Mouse (Mus musculus): ENCODE results near the gene Myh7.
"Not testable (repeated sequence)": the region's sequence is repeated elsewhere in the genome, so short reads cannot be mapped to it uniquely, and the experiment has no call there.

Gene Myh7

GRCm38 (mm10) chr14:54994136-54994868 lies at the start of gene Myh7:
Myh7 (minus strand) TSS chr14:54994626.
- in situ Hi-C loops (cut with MboI, MseI), result no loop called here

GRCm38 (mm10) chr14:55043694-55044093 lies 49.3 kb upstream of the Myh7 start:
- in situ Hi-C loops (cut with MboI, MseI), result not testable (repeated sequence)

- in situ Hi-C loops (cut with MboI, MseI), result no loop called here
Measured at GRCm38 (mm10) chr14:55032695-55033225, 38.3 kb upstream of the Myh7 start.

GRCm38 (mm10) chr14:55029034-55029698 lies 34.7 kb upstream of the Myh7 start:
- in situ Hi-C loops (cut with MboI, MseI), result loop anchor here (5.0 kb wide), 1 partner anchor 48 kb away; no protein-coding TSS in a partner anchor

- in situ Hi-C loops (cut with MboI, MseI), result loop anchor here (5.0 kb wide), 1 partner anchor 49 kb away; no protein-coding TSS in a partner anchor
Measured at GRCm38 (mm10) chr14:55028333-55028835, 34.0 kb upstream of the Myh7 start.

- in situ Hi-C loops (cut with MboI, MseI), result loop anchor here (5.0 kb wide), 1 partner anchor 50 kb away; no protein-coding TSS in a partner anchor
Measured at GRCm38 (mm10) chr14:55027653-55028052, 33.2 kb upstream of the Myh7 start.

- in situ Hi-C loops (cut with MboI, MseI), result loop anchor here (5.0 kb wide), 1 partner anchor 50 kb away; no protein-coding TSS in a partner anchor
Measured at GRCm38 (mm10) chr14:55027251-55027650, 32.8 kb upstream of the Myh7 start.

- in situ Hi-C loops (cut with MboI, MseI), result loop anchor here (5.0 kb wide), 1 partner anchor 52 kb away; no protein-coding TSS in a partner anchor
Measured at GRCm38 (mm10) chr14:55025527-55025926, 31.1 kb upstream of the Myh7 start.

- in situ Hi-C loops (cut with MboI, MseI), result no loop called here
Measured at GRCm38 (mm10) chr14:55024236-55024635, 29.8 kb upstream of the Myh7 start.

- in situ Hi-C loops (cut with MboI, MseI), result no loop called here
Measured at GRCm38 (mm10) chr14:55023011-55023410, 28.6 kb upstream of the Myh7 start.

- in situ Hi-C loops (cut with MboI, MseI), result no loop called here
Measured at GRCm38 (mm10) chr14:55020394-55020793, 26.0 kb upstream of the Myh7 start.

- in situ Hi-C loops (cut with MboI, MseI), result no loop called here
Measured at GRCm38 (mm10) chr14:55016876-55017275, 22.4 kb upstream of the Myh7 start.

GRCm38 (mm10) chr14:55015767-55016111 lies 21.3 kb upstream of the Myh7 start:
- in situ Hi-C loops (cut with MboI, MseI), result no loop called here

GRCm38 (mm10) chr14:55014991-55015766 lies 20.8 kb upstream of the Myh7 start, which contains the start of gene Ngdn:
Ngdn (plus strand) TSS chr14:55015454.
- in situ Hi-C loops (cut with MboI, MseI), result no loop called here

- in situ Hi-C loops (cut with MboI, MseI), result no loop called here
Measured at GRCm38 (mm10) chr14:55014591-55014990, 20.2 kb upstream of the Myh7 start.

GRCm38 (mm10) chr14:55011116-55011515 lies 16.7 kb upstream of the Myh7 start:
- in situ Hi-C loops (cut with MboI, MseI), result no loop called here

GRCm38 (mm10) chr14:55008417-55008816 lies 14.0 kb upstream of the Myh7 start:
- in situ Hi-C loops (cut with MboI, MseI), result no loop called here

- in situ Hi-C loops (cut with MboI, MseI), result no loop called here
Measured at GRCm38 (mm10) chr14:55007120-55007908, 12.9 kb upstream of the Myh7 start.

- in situ Hi-C loops (cut with MboI, MseI), result no loop called here
Measured at GRCm38 (mm10) chr14:55006541-55006940, 12.1 kb upstream of the Myh7 start.

- in situ Hi-C loops (cut with MboI, MseI), result no loop called here
Measured at GRCm38 (mm10) chr14:55005967-55006366, 11.5 kb upstream of the Myh7 start.

- in situ Hi-C loops (cut with MboI, MseI), result no loop called here
Measured at GRCm38 (mm10) chr14:55005506-55005905, 11.1 kb upstream of the Myh7 start.

All from T-helper 17 cell (primary cell).